Mouse (Mus musculus): ENCODE results near the gene Efcab3.

DNA sequence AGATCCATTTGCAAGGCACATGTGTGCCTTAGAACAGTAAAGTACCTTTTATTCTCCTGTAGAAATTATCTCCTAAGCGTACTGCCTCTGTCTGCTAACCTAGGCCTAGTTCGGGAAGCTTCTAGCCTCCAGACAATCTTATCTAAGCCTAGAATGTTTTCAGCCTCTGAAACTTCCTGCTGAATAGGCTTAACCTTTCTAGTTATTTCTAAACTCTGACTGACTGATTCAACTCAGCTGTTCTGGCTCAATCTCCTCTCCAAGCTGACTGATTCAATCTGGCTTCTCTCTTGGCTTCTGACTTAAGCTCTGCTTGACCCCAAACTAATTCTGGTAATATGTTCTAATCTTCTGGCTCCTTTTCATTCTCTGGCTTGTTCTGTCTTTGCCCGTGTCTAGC, 86.0 kb downstream of the Efcab3 start:
- no peak for TF ChIP-seq KAT2A (conservative IDR thresholded peaks at IDR 0.05; ENCODE audit: low read depth, low read length)
- no peak for TF ChIP-seq POLR2A (IDR thresholded peaks at IDR 0.05; ENCODE audit: control insufficient read depth in 1 of 2, insufficient read depth in 1 of 2, low read depth in 1 of 2, low read length in 2 of 2, poor library complexity in 1 of 2)
- TF ChIP-seq CTCF (IDR thresholded peaks at IDR 0.05 in 2 of 3, conservative IDR thresholded peaks at IDR 0.05 in 1 of 3; ENCODE audit: control insufficient read depth in 1 of 3, insufficient read depth in 1 of 3, low read depth in 2 of 3, low read length in 3 of 3, poor library complexity in 1 of 3, severe bottlenecking in 1 of 3) = no peak
